Mouse (Mus musculus): ENCODE results near the gene Lrp5. TPM values are rescaled to one million over a fixed set of nuclear protein-coding genes. Genes with fewer than 3 reads are reported as not detected.

The Lrp5 gene
- 10 to 100 TPM; 10.2 to 11.4 TPM for total RNA-seq (2021)

GRCm38 (mm10) chr19:3686215-3686894 is at the start of gene Lrp5:
Gene Lrp5, minus strand, starts transcription at chr19:3686564.
- DNase-seq, result peak in 1 of 2 experiments; percentile 32

GRCm38 (mm10) chr19:3736001-3736400 is 49.6 kb upstream of the Lrp5 start:
- no peak for DNase-seq

GRCm38 (mm10) chr19:3730781-3731646 is 44.6 kb upstream of the Lrp5 start:
- DNase-seq, result no peak

GRCm38 (mm10) chr19:3728901-3729300 is 42.5 kb upstream of the Lrp5 start:
- no peak for DNase-seq

GRCm38 (mm10) chr19:3724779-3725178 is 38.4 kb upstream of the Lrp5 start:
- DNase-seq, result no peak

GRCm38 (mm10) chr19:3723904-3724303 is 37.5 kb upstream of the Lrp5 start:
- DNase-seq, result no peak

GRCm38 (mm10) chr19:3723170-3723569 is 36.8 kb upstream of the Lrp5 start:
- no peak for DNase-seq

- DNase-seq, result peak; percentile 56 to 62
Measured at GRCm38 (mm10) chr19:3719362-3719891, 33.1 kb upstream of the Lrp5 start.

GRCm38 (mm10) chr19:3718481-3719361 is 32.4 kb upstream of the Lrp5 start:
- DNase-seq, result peak; percentile 62 to 70

- no peak for DNase-seq
Measured at GRCm38 (mm10) chr19:3714381-3714780, 28.0 kb upstream of the Lrp5 start.

GRCm38 (mm10) chr19:3710436-3710835 is 24.1 kb upstream of the Lrp5 start:
- DNase-seq, result no peak

GRCm38 (mm10) chr19:3709013-3709787 is 22.8 kb upstream of the Lrp5 start:
- no peak for DNase-seq

GRCm38 (mm10) chr19:3708078-3709012 is 22.0 kb upstream of the Lrp5 start, which contains the start of gene 1810055G02Rik:
Gene 1810055G02Rik, plus strand, starts transcription at chr19:3708293.
- peak; percentile 99 for DNase-seq

GRCm38 (mm10) chr19:3707553-3707952 is 21.2 kb upstream of the Lrp5 start:
- DNase-seq, result no peak

- no peak for DNase-seq
Measured at GRCm38 (mm10) chr19:3706258-3706657, 19.9 kb upstream of the Lrp5 start.

- DNase-seq, result no peak
Measured at GRCm38 (mm10) chr19:3702460-3702859, 16.1 kb upstream of the Lrp5 start.

GRCm38 (mm10) chr19:3699508-3700438 is 13.4 kb upstream of the Lrp5 start:
- DNase-seq, result peak; percentile 68 to 75

- no peak for DNase-seq
Measured at GRCm38 (mm10) chr19:3698035-3698434, 11.7 kb upstream of the Lrp5 start.

GRCm38 (mm10) chr19:3695976-3696375 is 9.6 kb upstream of the Lrp5 start:
- DNase-seq, result no peak
